Mouse (Mus musculus) heart, adult 2 months (tissue): ENCODE measurements around the gene Clint1. TPM values are rescaled to one million over a fixed set of nuclear protein-coding genes. Genes with fewer than 3 reads are reported as not detected.
"Not testable (repeated sequence)": the region's sequence is repeated elsewhere in the genome, so short reads cannot be mapped to it uniquely, and the experiment has no call there.

Experiments
- DNase-seq, 2 experiments: peaks; one replicate each; pipeline ENCODE4 v3.0.0; 2021
- H3K27ac ChIP-seq: fragments of 200-600 bp; 2 replicates; pipeline ENCODE4 v1.8.1; 2022
- H3K27me3 ChIP-seq: fragments of 200-500 bp; 2 replicates; pipeline ENCODE4 v1.6.1; 2012; ENCODE audit warnings: mild to moderate bottlenecking, low read length, inconsistent platforms, mixed read lengths; ENCODE audit not compliant: control insufficient read depth, insufficient read depth
- H3K36me3 ChIP-seq: fragments of 200-500 bp; 2 replicates; pipeline ENCODE4 v1.6.1; 2012; ENCODE audit warnings: low read length, inconsistent platforms; ENCODE audit not compliant: control insufficient read depth, insufficient read depth
- H3K4me1 ChIP-seq: fragments of 200-500 bp; 2 replicates; pipeline ENCODE4 v1.6.1; 2011; ENCODE audit warnings: low read length; ENCODE audit not compliant: control insufficient read depth, insufficient read depth
- H3K4me3 ChIP-seq: fragments of 200-600 bp; 2 replicates; pipeline ENCODE4 v1.8.1; 2022
- H3K79me2 ChIP-seq: fragments of 200-500 bp; replicated peaks from 2 replicates; pipeline ENCODE4 v1.6.1; 2012; ENCODE audit warnings: mild to moderate bottlenecking, inconsistent platforms, low read length, moderate library complexity, mixed read lengths; ENCODE audit not compliant: control insufficient read depth, insufficient read depth
- H3K9ac ChIP-seq: fragments of 200-500 bp; 2 replicates; pipeline ENCODE4 v1.6.1; 2012; ENCODE audit warnings: low read depth, mild to moderate bottlenecking, control low read depth, inconsistent platforms, low read length, mixed read lengths
- CTCF ChIP-seq: fragments of 200-600 bp; IDR thresholded peaks from 2 replicates; pipeline ENCODE4 v1.8.1; 2022; ENCODE audit warnings: antibody characterized with exemption, mild to moderate bottlenecking, moderate library complexity
- EP300 ChIP-seq: fragments of 200-500 bp; IDR thresholded peaks from 2 replicates; pipeline ENCODE4 v1.6.1; 2011; ENCODE audit warnings: low read depth, low read length, control low read depth; ENCODE audit not compliant: insufficient read depth
- POLR2A ChIP-seq: fragments of 200-500 bp; IDR thresholded peaks from 2 replicates; pipeline ENCODE4 v1.6.1; 2011; ENCODE audit warnings: mild to moderate bottlenecking, low read depth, low read length, control low read depth; ENCODE audit not compliant: insufficient read depth
- WGBS: fragments of 180-500 bp; shearing (Covaris S2); methylation state at CpG from one replicate; pipeline ENCODE4 v1.1.7; 2018; 5-methylcytosine and 5-hydroxymethylcytosine counted together
- intact Hi-C: fragments of 180-260 bp; cut with DNase I; formaldehyde crosslinking; loops from one replicate; pipeline ENCODE4 v1.15.1; 2025
- polyA plus RNA-seq: library from polyadenylated mRNA; depleted of rRNA; stranded (reverse); fragments of >200 nt; gene quantifications from 2 replicates; pipeline ENCODE4 v1.2.3, GENCODE M21; 2012
- total RNA-seq, 2 experiments: library from RNA; stranded (reverse); gene quantifications; 2 replicates each; pipeline ENCODE4 v1.2.3; 2021

The Clint1 gene
- total and polyA plus RNA-seq, 3 experiments = 29.5 to 45.7 (median 42.0) TPM

DNA sequence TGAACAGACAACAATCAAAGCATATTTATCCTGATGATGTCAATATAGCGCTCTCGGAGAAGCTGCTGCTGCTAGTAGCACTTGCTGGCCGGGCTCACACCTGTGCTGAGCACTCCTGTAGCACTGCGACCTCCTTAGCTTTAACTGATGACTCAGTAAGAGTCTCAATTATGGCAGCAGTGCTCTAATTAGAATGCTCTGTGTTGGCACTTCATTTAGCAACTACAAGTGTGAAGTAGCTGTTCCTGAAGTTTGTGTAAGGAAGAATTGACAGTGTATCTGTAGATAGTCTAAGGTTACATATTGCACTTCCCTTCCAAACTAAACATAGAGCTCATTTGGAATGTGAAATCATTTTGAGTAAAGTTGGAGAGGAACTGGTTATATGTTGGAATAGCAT, 14.7 kb downstream of the Clint1 start:
- WGBS = 75% methylated on average over 4 of the region's 4 CpGs
- no peaks in the 10 kb centered on the region for H3K27me3 ChIP-seq
- no peak for TF ChIP-seq CTCF
- TF ChIP-seq EP300 = no peak
- no peak for TF ChIP-seq POLR2A
- H3K9ac ChIP-seq = no peak overlapping the region
- peaks cover 6% of the 10 kb centered on the region for H3K79me2 ChIP-seq
- DNase-seq = no peak
- H3K4me1 ChIP-seq = peaks cover 4% of the 10 kb centered on the region
- peaks cover 3% of the 10 kb centered on the region for H3K36me3 ChIP-seq
- intact Hi-C loops = no loop called here
- no peak overlapping the region for H3K4me3 ChIP-seq
- H3K27ac ChIP-seq = no peak overlapping the region

GRCm38 (mm10) chr11:45873666-45874065, 21.8 kb downstream of the Clint1 start:
- Histone ChIP-seq H3K36me3 (peaks cover 3% of the 10 kb centered on the region), H3K4me3 (no peak overlapping the region), H3K9ac (no peak overlapping the region), H3K4me1 (peaks cover 10% of the 10 kb centered on the region), H3K27me3 (no peaks in the 10 kb centered on the region), H3K79me2 (peaks cover 5% of the 10 kb centered on the region), H3K27ac (no peak overlapping the region)
- intact Hi-C loops = no loop called here
- 70% methylated on average over 1 of the region's 1 CpGs for WGBS
- DNase-seq = no peak
- TF ChIP-seq CTCF = peak; percentile 47
- no peak for TF ChIP-seq POLR2A

DNA sequence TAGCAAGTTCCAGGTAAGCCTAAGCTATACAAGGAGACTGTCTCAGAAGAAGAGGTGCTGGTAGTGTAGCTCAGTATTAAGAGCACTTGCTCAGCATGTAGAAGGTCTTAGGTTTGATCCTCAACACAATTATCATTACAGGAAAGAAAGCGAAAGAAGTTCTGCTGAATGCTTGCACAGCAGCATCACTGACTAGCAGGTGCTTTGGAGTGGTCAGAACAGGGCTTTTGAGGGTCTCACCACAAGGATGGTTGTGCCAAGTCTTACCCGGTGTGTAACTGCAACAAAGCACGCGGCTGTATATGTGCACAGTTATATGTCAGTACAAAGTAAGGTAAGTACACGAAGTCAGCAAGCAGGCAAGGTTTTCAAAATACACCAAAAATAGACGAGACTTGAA, 22.4 kb downstream of the Clint1 start:
- no peak overlapping the region for H3K27ac ChIP-seq
- no peak overlapping the region for H3K9ac ChIP-seq
- intact Hi-C loops = no loop called here
- H3K79me2 ChIP-seq = peaks cover 5% of the 10 kb centered on the region
- H3K4me1 ChIP-seq = peaks cover 10% of the 10 kb centered on the region
- H3K36me3 ChIP-seq = peaks cover 3% of the 10 kb centered on the region
- no peak overlapping the region for H3K4me3 ChIP-seq
- DNase-seq = no peak
- WGBS = 91% methylated on average over 6 of the region's 6 CpGs
- H3K27me3 ChIP-seq = no peaks in the 10 kb centered on the region
- TF ChIP-seq EP300 (no peak), CTCF (no peak), POLR2A (no peak)

- DNase-seq = peak in 1 of 2 experiments; percentile 53
- intact Hi-C loops = no loop called here
- H3K36me3 ChIP-seq = peaks cover 3% of the 10 kb centered on the region
- H3K79me2 ChIP-seq = peaks cover 5% of the 10 kb centered on the region
- no peak overlapping the region for H3K9ac ChIP-seq
- H3K27ac ChIP-seq = 0 out of 2 replicates have a peak overlapping the region, but pooled peaks have one; percentile 16
- H3K4me3 ChIP-seq = no peak overlapping the region
- WGBS = 79% methylated on average over 7 of the region's 7 CpGs
- peaks cover 11% of the 10 kb centered on the region for H3K4me1 ChIP-seq
- TF ChIP-seq POLR2A (no peak), EP300 (0 out of 2 replicates have a peak, but pooled peaks have one; percentile 17)
- H3K27me3 ChIP-seq = no peaks in the 10 kb centered on the region
These were observed 23.6 kb downstream of the Clint1 start for GRCm38 (mm10) chr11:45875351-45875935.

- H3K36me3 ChIP-seq = peaks cover 6% of the 10 kb centered on the region
- peaks cover 5% of the 10 kb centered on the region for H3K79me2 ChIP-seq
- 35% methylated on average over 2 of the region's 2 CpGs for WGBS
- H3K27ac ChIP-seq = no peak overlapping the region
- no peaks in the 10 kb centered on the region for H3K27me3 ChIP-seq
- intact Hi-C loops = no loop called here
- no peak overlapping the region for H3K4me3 ChIP-seq
- H3K9ac ChIP-seq = no peak overlapping the region
- peaks cover 14% of the 10 kb centered on the region for H3K4me1 ChIP-seq
- TF ChIP-seq EP300 (no peak), POLR2A (no peak), CTCF (no peak)
- no peak for DNase-seq
These were observed 24.2 kb downstream of the Clint1 start for GRCm38 (mm10) chr11:45876036-45876435.

DNA sequence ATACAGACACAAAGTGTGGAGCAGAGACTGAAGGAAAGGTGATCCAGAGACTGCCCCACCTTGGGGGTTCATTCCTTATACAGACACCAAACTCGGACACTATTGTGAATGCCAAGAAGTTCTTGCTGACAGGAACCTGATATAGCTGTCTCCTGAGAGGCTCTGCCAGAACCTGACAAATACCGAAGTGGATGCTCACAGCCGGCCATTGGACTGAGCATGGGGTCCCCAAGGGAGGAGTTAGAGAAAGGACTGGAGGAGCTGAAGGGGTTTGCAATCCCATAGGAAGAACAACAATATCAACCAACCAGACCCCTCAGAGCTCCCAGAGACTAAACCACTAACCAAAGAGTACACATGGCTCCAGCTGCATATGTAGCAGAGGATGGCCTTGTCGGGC, 27.5 kb downstream of the Clint1 start:
- H3K36me3 ChIP-seq = peaks cover 13% of the 10 kb centered on the region
- H3K9ac ChIP-seq, H3K27me3 ChIP-seq, DNase-seq, H3K79me2 ChIP-seq, H3K4me3 ChIP-seq, intact Hi-C loops, H3K27ac ChIP-seq: not testable (repeated sequence)
- 49% methylated on average over 4 of the region's 4 CpGs for WGBS
- H3K4me1 ChIP-seq = peaks cover 19% of the 10 kb centered on the region
